Mouse (Mus musculus) layer of hippocampus, postnatal 14 days (tissue): Measurements from ENCODE around the gene Fcho1. TPM values are rescaled to one million over a fixed set of nuclear protein-coding genes. Genes with fewer than 3 reads are reported as not detected.
A peak's percentile ranks its signal among the peaks of the same experiment; 100 is the strongest.
"Not testable (repeated sequence)": the region's sequence is repeated elsewhere in the genome, so short reads cannot be mapped to it uniquely, and the experiment has no call there.

Source experiments
- DNase-seq, 2 experiments: peaks; one replicate each; pipeline ENCODE4 v3.0.0; 2021 to 2022; ENCODE audit warnings: low spot score in 2 of 2, mixed read lengths in 1 of 2
- long read RNA-seq, 2 experiments: library from polyadenylated mRNA; stranded (forward); transcript quantifications; one replicate each; pipeline ENCODE4 v2.0.0; 2021
- total RNA-seq, 2 experiments: library from RNA; stranded (reverse); gene quantifications; 2 replicates each; pipeline ENCODE4 v1.2.3; 2021

The Fcho1 gene
- total RNA-seq: 10 to 100 TPM; 83.1 to 86.4 TPM
- long read RNA-seq, experiment 1, transcript Fcho1-209 (28 exons, 3,188 nt): major isoform, 20 of 43 reads
- long read RNA-seq, experiment 1, partial matches to known transcripts: 15 of 43 reads
- long read RNA-seq, experiment 1, other reads (novel, unspliced or antisense): 6 of 43 reads
- long read RNA-seq, experiment 2, transcript Fcho1-209 (28 exons, 3,188 nt): major isoform, 30 of 52 reads
- long read RNA-seq, experiment 2, partial matches to known transcripts: 12 of 52 reads
- long read RNA-seq, experiment 2, other reads (novel, unspliced or antisense): 8 of 52 reads

DNA sequence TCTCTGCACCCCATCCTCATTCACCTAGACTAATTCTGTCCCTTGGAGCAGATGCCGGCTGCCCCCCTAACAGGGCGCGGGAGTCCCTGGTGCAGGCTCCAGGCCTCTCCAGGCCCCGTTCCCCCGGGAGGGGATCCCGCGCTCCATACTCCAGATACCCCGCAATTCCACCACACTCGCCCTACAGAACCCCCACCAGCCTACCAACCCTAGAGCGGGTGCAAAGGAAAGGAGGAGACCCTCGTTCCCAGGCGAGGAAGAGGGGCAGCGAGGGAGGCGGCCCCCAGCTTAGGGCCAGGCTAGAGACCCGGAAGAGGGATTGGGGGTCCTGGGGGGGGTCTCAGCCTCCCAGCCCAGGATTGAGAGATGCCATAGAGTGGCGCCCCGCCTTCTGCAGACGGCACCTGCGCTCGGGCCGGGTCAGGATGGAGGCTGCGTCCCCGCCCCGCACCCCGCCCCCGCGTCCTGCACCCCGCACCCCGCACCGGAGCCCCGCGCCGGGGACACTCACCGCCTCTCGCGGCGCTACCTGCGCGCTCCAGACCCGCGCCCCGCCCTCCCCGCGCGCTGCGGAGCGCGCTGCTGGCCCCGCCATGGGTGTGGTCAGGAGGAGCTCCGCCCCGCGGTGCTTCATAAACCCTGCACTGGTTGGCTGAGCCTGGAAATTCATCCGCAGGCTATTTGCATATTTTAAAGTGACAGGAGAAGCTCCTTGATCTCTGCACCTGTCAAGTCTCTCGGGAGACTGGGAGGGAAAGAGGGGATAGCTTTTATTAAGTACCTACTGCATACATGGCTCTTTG is at the start of gene Fcho1:
Fcho1 (minus strand) TSS at position 595 of the 803 bp plus-strand sequence.
- peak; percentile 62 to 86 for DNase-seq

DNA sequence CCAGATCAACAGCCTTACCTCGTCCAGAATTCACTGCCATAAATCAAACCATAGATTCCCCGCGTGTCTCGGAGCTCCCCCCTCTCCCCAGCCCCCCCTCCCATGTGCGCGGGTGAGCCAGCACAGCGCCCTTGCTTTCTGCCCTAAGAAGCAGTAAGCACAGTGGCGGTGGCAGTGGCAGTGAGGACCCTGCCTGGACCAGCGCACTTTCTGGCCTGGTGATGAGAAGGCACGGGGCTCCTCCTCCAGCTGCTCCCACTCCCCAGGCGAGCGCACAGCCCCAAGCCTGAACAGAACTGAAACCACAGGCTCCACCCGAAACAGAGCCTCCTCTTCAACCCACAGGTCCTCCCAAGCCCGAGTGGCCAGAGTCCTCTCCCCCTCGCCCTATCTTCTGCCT is 45.8 kb upstream of the Fcho1 start:
- DNase-seq: no peak

DNA sequence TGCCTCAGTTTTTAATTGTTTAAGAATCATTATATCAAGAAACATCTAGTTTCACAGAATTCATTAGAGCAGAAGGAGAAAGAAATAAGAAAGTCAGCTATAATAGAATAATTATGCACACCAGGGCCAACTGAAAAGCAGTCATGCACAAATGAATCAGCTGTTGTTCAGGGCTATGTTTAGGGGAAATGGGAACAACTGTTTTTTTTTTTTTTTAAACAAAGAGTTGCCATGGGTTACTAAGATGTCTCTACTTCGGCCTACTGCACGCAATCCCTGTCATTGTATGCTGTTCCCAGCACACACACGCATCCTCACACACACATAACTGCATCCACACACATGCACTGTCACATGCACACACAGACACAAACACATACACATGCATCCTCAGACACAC is 33.3 kb upstream of the Fcho1 start:
- no peak for DNase-seq

DNA sequence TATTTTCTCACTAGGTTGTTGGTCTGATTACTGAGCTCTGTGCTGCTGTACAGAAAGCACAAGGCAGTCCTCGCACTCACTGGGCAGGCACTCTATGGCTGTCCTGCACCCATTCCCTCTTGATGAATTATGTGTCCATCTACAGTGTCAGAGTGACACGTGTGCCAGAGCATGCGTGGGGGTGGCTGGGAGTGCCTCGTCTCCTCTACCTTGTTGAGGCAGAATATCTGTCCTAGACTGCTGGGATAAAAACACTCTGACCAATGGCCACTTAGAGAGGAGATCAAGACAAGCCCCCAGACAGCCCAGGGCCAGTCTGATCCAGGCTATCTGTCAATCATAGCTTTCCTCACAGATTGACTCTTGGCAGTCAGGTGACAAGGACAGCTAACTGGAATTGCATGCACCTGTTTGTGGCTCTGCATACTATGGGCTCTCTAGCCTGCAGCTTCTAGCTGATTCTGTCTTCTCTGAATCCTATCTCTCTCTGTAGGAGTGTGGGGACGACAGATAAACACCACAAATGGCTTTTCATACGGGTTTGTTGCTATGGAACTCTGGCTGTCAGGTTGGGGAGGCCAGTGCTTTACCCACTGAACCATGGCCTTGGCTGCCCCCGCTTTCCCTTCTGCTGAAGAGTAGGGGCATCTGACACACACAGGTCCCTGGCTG is 27.5 kb upstream of the Fcho1 start:
- DNase-seq: not testable (repeated sequence)

DNA sequence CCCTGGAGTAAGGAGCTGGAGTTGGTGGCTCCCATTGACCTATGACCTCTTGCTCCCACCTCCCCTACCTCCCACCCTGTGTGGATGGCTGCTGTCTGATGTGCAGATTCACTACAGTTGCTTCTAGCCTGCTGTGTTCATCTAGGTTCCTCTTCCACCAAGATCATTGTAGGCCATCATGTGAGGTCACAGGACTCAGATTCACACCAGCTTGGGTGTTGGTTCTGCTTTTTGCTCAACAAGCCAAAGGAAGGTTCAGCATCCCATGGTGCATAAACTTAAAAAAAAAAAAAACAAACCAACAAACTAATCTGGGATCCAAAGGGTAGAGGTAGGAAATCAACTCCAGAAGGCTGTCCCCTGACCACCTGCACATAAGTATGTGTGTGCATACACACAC is 26.7 kb upstream of the Fcho1 start:
- DNase-seq: not testable (repeated sequence)

DNA sequence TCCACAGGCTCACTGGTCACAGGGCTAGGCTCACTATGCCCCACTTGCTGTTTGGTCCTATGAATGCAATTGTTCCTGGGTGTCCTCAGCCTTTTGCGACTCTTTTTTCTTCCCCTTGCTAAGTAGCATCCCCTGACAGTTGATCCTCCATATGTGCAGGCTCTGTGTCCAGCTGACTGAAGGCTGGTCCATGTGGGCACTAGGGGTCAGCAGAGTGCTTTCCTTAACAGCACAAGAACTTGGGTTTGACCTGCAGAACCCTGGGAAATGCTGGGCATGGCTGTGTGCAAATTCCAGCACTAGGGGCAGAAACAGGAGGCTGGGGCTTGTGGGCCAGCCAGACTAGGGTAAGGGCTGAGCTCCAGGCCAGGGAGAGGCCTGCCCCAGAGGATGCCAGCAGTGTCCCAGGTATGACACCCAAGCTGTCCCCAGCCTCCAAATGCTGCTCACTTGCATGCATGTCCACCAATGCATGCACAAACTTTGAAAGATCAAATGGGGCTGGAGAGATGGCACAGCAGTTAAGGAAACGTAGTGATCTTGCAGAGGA is 25.9 kb upstream of the Fcho1 start:
- not testable (repeated sequence) for DNase-seq

DNA sequence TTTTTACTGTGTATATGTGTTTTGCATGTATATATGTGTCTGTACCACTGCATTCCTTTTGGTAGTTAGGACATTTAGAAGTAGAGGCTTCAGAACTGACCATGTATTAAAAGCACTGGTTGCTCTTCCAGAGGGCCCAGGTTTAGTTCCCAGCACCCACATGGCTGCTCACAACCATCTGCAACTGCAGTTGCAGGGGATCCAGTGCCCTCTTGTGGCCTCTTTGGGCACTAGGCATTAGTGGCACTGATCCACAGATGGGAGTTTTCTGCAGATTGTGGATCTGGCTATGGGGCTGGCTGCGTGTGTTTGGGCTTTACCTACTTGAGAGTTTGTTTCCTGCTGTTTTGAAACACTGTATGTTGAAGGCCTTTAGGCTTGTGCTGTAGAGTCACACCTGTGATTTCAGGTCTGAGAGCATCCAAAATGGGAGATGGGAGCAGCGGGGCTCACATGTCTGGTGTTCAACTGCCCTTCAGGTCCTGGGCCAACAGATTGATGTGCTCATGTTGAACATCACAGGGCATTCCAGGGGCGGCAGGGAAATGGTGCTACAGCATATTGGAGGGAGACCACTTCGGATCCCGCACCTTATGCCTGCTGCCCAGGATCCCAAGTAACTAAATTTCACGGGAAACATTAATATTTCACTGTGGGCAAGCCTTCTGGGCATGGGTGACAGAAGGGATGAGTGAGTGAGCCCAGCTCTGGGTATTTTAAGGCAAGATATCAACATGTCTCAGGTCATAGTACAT is 24.0 kb upstream of the Fcho1 start:
- DNase-seq: not testable (repeated sequence)

DNA sequence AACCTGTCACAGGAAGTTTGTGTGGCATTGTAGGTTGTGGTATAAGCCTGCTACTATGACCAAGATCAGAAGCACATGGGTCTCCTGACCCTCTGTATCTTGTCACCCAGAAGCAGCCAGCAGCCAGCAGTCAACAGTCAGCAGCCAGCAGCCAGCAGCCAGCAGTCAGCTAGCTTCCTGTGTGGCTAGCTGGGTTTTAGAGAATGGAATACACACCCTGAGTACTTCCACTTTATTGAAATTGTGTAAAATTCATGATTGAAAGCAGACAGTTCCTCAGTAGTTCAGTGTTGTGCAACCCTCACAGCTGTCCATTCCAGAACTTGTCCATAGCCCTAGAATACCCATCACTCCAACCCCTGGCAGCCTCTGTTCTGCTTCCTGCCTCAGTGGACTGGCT is 21.6 kb upstream of the Fcho1 start:
- not testable (repeated sequence) for DNase-seq

DNA sequence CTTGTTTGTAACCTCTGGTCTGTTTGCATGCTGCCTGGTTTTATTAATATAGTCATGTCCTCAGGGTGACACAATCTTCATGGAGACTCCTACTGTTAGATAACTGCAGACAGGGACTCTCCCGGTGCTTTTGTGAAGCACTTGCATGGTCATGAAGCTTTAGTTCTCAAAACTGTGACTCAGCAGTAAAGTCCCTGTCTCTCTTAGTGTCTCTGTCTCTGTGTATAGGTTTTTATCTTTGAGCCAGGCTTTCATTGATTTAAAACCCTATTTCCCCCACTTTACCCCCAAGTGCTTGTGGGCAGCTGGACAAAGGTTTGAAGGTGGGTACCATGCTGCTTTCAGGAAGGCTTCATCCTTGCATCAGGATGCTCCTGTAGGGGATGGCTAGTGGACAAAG is 19.8 kb upstream of the Fcho1 start:
- DNase-seq: no peak

DNA sequence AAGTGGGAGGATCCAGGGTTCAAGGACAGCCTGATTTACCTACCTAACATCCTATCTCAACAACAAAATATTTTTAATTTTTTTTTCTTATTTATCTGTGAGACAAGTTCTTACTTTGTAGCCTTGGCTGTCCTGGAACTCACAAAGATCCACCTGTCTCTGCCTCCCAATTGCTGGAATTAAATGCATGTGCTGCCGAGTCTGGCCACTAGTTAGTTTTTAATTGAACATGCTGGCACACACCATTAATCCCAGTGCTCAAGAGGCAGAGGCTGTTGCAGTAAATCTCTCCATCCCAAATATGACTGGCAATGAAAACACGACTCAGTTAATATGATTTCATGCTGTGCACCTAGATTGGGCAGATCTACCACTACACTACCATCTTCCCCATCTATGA is 17.3 kb upstream of the Fcho1 start:
- no peak for DNase-seq

DNA sequence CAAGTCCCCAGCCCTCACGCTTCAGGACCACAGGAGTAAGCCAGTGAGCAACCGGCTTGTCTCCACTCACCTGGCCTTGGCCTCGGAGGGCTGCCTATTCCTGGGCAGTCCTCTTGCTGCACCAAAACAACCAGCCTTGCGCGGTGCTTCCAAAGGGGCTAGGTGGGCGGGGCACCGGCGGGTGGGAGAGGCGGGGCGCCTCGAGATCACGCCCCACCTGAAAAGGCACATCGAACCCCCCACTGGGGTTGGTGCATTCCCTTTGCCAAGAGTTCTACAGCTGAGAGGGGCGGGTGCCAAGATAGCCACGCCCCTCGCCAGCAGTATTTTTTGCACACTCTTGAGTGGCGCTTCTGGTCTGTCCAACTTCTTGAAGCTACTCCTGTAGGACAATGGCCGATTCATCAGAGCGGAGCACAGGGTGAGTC is 16.2 kb upstream of the Fcho1 start:
- no peak for DNase-seq

DNA sequence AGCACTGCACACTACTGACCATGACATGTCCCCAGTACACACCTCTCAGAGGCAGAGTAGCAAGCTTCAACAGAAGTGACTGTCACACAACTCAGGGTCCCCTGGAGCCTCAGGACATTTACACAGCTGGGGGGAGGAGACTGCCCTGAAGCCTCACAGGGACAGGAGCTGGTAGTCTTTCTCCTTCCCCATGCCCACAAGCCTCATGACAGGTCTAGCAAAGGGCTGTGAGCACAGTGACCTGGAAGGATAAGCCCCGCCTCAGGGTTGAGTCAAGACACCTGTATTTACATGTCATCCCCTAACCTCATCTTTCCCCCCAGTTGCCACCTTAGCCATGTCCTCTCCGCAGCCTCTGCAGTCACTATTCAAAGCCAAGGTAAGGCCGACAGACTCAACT is 15.7 kb upstream of the Fcho1 start:
- no peak for DNase-seq

DNA sequence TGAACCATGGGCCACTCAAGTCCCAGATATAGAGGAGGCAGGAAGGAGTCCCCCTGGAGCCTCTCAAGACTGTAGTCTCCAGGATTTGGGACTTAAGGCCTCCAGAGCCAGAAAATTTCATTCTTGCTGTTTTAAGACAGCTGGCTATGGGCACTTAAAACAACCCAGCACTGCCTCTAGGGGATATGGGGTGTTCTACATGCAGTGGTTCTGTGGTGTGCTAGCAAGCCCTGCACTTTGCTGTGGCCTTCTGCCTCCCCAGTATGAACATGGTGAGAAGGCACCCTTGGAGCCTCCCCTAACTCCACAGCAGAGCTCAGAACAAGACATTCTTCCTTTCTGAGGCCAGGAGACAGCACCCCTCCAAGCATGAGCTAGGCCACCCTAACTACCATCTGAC is 12.8 kb upstream of the Fcho1 start:
- DNase-seq: not testable (repeated sequence)

DNA sequence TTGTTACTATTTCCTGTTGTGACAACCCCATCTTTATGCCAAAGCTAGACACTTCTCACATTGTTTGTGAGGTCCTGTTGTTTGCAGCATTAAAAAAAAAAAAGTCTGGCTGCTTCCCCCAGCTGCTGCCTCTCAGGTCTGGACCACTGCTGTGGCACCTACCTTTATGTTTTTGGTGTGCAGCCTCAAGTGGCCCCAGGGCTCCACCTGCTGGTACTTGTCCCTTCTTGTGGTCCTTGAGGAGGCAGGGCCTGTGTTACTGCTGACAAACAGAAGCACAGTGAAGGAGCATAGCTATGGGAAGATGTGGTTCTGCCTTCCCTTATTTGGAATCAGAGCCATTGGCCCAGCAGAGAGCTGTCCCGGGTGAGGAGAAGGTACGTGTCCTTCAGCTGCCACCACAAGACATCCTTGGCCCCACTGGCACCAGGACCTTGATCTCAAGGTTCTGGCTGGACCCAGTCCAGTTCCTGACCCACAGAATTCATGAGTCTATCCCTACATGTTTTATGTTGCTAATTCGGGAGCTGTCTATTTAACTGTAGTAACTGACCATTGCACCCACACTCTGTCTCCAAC is 6.2 kb upstream of the Fcho1 start:
- DNase-seq: no peak

DNA sequence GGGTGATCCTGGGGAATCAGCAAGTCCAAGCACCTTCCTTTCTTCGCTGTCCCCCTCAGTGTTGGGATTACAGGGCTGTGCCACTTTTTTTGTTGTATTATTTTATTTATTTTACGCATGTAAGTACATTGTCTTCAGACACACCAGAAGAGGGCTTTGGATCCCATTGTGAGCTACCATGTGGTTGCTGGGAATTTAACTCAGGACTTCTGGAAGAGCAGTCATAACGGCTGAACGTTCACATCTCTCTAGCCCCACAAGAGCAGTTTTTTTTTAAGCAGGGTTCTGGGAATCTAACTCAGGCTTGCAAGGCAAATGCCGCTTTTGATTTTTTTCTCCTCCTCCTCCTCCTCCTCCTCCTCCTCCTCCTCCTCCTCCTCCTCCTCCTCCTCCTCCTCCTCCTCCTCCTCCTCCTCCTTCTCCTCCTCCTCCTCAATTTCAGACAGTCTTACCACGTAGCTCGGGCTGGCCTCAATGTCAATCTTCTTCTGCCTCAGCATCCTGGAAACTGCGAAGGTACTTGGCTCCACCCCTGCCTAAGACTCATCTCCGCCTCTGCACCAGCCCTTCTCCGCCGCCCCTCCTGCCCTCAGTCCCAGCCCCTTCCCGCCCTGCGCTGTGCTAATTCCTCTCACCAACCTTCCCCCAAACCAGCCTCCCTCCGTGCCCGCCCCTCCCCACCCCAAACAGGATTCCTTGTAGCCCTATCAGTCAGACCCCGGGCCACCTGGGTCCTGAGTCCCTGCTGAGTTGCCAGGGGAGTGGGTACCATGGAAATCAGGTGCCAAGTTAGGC is 3.5 kb upstream of the Fcho1 start:
- no peak for DNase-seq

DNA sequence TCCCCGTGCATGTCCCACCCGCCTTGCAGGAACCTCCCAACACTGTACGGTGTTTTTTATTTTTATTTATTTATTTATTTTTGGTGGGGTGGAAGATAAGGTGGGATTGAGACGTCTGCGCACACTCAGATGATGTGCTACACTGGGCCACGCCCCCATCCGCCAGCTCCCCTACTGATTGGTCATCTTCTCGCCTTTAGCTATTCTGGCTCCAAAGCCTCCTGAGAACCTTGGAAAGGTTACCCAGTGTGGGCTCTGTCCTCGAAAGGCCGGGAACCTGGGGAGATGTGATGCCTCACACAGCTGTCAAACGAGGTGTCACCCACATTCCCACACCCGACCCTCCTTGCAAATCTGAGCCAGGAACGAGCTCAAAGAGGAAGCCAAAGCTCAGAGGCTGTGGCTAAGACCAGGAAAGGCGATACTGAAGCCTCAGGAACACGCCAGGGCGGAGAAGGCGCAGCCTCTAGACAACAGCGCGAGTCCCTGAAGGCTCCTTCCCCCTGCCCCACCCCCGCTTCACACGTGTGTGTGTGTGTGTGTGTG is 2.8 kb upstream of the Fcho1 start:
- DNase-seq: no peak

DNA sequence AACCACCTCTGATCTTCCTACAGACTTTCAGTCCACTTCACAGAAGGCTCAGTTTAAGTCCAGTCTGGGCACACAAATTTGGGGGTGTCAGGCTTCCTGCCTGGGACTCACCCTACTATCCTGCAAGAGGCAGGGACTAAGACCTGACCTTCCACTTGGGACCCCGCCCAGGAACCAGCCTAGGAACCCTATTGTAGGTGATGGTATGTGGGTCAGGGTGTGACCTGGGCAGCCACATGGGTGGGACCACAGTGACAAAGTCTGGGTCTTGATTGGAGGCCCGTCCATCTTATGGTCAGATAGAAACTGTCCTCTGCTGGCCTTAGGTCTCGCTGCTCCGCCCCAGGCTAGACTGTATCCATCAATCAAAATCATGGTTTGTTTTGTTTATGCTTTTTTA is 1.1 kb downstream of the Fcho1 start:
- DNase-seq: no peak

DNA sequence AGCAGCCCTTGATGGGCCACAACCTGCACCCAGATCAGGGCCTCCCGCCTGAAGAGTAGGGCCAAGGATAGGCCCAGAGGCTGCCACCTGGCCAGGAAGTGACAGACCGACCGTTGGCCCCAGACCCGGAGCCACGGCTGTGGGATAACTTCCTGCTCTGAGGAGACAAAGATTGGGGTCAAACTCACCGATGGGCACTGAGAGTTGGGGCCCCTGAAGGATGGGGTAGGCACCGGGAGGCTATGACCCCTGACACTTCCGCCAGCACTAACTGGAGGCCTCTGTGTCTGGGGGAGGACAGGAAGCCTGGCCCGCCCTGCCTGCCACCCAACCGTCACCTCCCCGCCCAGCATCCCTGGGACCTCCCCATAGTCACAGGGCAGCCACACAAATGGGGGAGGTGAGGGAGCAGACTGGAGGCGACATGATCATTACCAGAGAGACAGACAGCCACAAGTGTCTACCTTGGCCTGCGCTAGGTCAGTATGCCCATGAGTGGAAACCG is 2.4 kb downstream of the Fcho1 start:
- no peak for DNase-seq

DNA sequence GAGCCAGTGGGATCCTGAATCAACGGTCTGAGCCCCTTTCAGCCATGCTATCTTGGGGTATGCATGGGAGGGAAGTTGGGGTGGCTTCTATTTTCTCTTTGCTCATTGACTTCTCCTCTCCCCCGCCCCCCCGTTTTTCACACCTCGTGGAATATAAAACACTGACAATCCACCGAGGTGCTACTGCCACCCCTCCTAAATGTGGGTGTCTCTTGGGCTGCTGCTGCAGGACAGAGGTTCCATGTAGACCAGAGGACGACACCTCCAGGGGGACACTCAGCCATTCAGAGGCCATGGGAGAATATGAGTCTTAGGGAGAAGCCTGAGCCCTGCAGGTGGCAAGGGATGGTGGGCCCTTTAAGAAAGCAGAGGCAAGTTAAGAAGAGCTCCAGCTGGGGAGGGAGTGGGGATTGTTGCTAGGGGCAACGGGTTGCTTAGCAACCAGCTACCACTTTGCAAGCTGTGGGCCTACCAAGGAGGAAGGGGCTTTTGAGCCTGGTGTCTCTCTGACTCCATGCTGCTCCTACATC is 5.5 kb downstream of the Fcho1 start:
- DNase-seq: peak; percentile 74 to 76
